Mouse (Mus musculus): Measurements from ENCODE around the gene 2310061I04Rik.

DNA sequence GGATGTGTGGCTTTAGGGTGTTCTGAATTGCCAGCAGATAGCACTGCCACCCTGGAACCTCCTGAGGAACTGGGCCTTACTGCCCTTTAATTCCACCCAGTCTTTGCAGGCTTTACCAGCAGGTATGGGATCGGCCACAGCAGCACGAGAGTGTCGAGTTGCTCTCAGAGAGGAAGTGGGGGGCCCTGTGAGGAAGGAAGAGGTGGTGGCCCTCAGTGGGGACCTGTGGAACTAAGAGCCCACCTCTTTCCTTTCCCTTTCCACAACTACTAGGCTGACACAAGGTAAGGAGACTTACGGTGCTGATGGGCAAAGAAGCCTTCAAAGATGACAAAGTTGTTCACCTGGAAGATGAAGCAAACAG, 6.7 kb upstream of the 2310061I04Rik start:
- TF ChIP-seq POLR2A (IDR thresholded peaks at IDR 0.05; ENCODE audit: borderline replicate concordance, low read depth, low read length) (no peak), CTCF (IDR thresholded peaks at IDR 0.05; ENCODE audit: low read depth, low read length) (no peak)

Data from bone marrow macrophage, adult 2 months (primary cell).